Mouse (Mus musculus): ENCODE measurements around the gene Spef2.
"Not testable (repeated sequence)": the region's sequence is repeated elsewhere in the genome, so short reads cannot be mapped to it uniquely, and the experiment has no call there.

Gene Spef2

GRCm38 (mm10) chr15:9668575-9668974 is 80.1 kb downstream of the Spef2 start:
- no peak for DNase-seq (ENCODE audit: low read depth, low spot score)

- DNase-seq (ENCODE audit: low read depth, low spot score) = not testable (repeated sequence)
Measured at GRCm38 (mm10) chr15:9664948-9665347, 83.7 kb downstream of the Spef2 start.

GRCm38 (mm10) chr15:9661215-9661614 is 87.5 kb downstream of the Spef2 start:
- no peak for DNase-seq (ENCODE audit: low read depth, low spot score)

GRCm38 (mm10) chr15:9634471-9634870 is 114.2 kb downstream of the Spef2 start:
- no peak for DNase-seq (ENCODE audit: low read depth, low spot score)

- no peak for DNase-seq (ENCODE audit: low read depth, low spot score)
Measured at GRCm38 (mm10) chr15:9631657-9632056, 117.0 kb downstream of the Spef2 start.

GRCm38 (mm10) chr15:9629660-9630059 is 119.0 kb downstream of the Spef2 start:
- DNase-seq (ENCODE audit: low read depth, low spot score) = no peak

- no peak for DNase-seq (ENCODE audit: low read depth, low spot score)
Measured at GRCm38 (mm10) chr15:9624619-9625018, 124.0 kb downstream of the Spef2 start.

GRCm38 (mm10) chr15:9608177-9608576 is 140.5 kb downstream of the Spef2 start:
- DNase-seq (ENCODE audit: low read depth, low spot score) = no peak

- no peak for DNase-seq (ENCODE audit: low read depth, low spot score)
Measured at GRCm38 (mm10) chr15:9600088-9600455, 148.6 kb downstream of the Spef2 start.

- no peak for DNase-seq (ENCODE audit: low read depth, low spot score)
Measured at GRCm38 (mm10) chr15:9599382-9600087, 149.1 kb downstream of the Spef2 start.

- no peak for DNase-seq (ENCODE audit: low read depth, low spot score)
Measured at GRCm38 (mm10) chr15:9596298-9597060, 152.2 kb downstream of the Spef2 start.

- no peak for DNase-seq (ENCODE audit: low read depth, low spot score)
Measured at GRCm38 (mm10) chr15:9589939-9590338, 158.7 kb downstream of the Spef2 start.

GRCm38 (mm10) chr15:9580470-9581280 is 168.0 kb downstream of the Spef2 start:
- DNase-seq (ENCODE audit: low read depth, low spot score) = no peak

GRCm38 (mm10) chr15:9577303-9577702 is 171.4 kb downstream of the Spef2 start:
- DNase-seq (ENCODE audit: low read depth, low spot score) = no peak

GRCm38 (mm10) chr15:9574796-9575195 is 173.9 kb downstream of the Spef2 start:
- DNase-seq (ENCODE audit: low read depth, low spot score) = no peak

- no peak for DNase-seq (ENCODE audit: low read depth, low spot score)
Measured at GRCm38 (mm10) chr15:9573361-9573760, 175.3 kb downstream of the Spef2 start.

- no peak for DNase-seq (ENCODE audit: low read depth, low spot score)
Measured at GRCm38 (mm10) chr15:9572664-9573063, 176.0 kb downstream of the Spef2 start.

GRCm38 (mm10) chr15:9571896-9572295 is 176.8 kb downstream of the Spef2 start:
- no peak for DNase-seq (ENCODE audit: low read depth, low spot score)

GRCm38 (mm10) chr15:9567316-9567715 is 181.4 kb downstream of the Spef2 start:
- DNase-seq (ENCODE audit: low read depth, low spot score) = no peak

- DNase-seq (ENCODE audit: low read depth, low spot score) = no peak
Measured at GRCm38 (mm10) chr15:9565396-9565795, 183.3 kb downstream of the Spef2 start.

GRCm38 (mm10) chr15:9564156-9564555 is 184.5 kb downstream of the Spef2 start:
- DNase-seq (ENCODE audit: low read depth, low spot score) = no peak

GRCm38 (mm10) chr15:9557264-9557663 is 191.4 kb downstream of the Spef2 start:
- DNase-seq (ENCODE audit: low read depth, low spot score) = not testable (repeated sequence)
